Mouse (Mus musculus) spleen, adult 2 months (tissue): ENCODE measurements around the gene 9330182L06Rik. TPM values are rescaled to one million over a fixed set of nuclear protein-coding genes. Genes with fewer than 3 reads are reported as not detected.

Experiments used
- DNase-seq, 2 experiments: peaks; one replicate each; pipeline versions ENCODE4 v3.0.0 to v3.0.0-alpha.2; 2012 to 2021; ENCODE audit warnings: low spot score in 2 of 2, low read depth in 1 of 2
- H3K27ac ChIP-seq: fragments of 200-500 bp; 2 replicates; pipeline ENCODE4 v1.5.1; 2012; ENCODE audit warnings: low read length, inconsistent platforms; ENCODE audit not compliant: insufficient read depth
- H3K27me3 ChIP-seq: fragments of 200-500 bp; 2 replicates; pipeline ENCODE4 v1.6.1; 2012; ENCODE audit warnings: mild to moderate bottlenecking, moderate library complexity, low read length, inconsistent platforms; ENCODE audit not compliant: control insufficient read depth, insufficient read depth
- H3K36me3 ChIP-seq: fragments of 200-500 bp; 2 replicates; pipeline ENCODE4 v1.6.1; 2012; ENCODE audit warnings: mild to moderate bottlenecking, low read length, inconsistent platforms; ENCODE audit not compliant: control insufficient read depth, insufficient read depth
- H3K4me1 ChIP-seq: fragments of 200-500 bp; 2 replicates; pipeline ENCODE4 v1.6.1; 2011; ENCODE audit warnings: inconsistent platforms; ENCODE audit not compliant: control insufficient read depth, insufficient read depth, insufficient read length
- H3K4me3 ChIP-seq: fragments of 200-500 bp; 2 replicates; pipeline ENCODE4 v1.5.1; 2011; ENCODE audit warnings: mild to moderate bottlenecking, inconsistent platforms; ENCODE audit not compliant: insufficient read depth, insufficient read length; ENCODE audit errors: extremely low read depth
- CTCF ChIP-seq: fragments of 200-500 bp; IDR thresholded peaks from 2 replicates; pipeline ENCODE4 v1.5.1; 2011; ENCODE audit warnings: mild to moderate bottlenecking, inconsistent platforms; ENCODE audit not compliant: insufficient read depth, insufficient read length, insufficient replicate concordance; ENCODE audit errors: extremely low read depth
- POLR2A ChIP-seq: fragments of 200-500 bp; IDR thresholded peaks from 2 replicates; pipeline ENCODE4 v1.6.1; 2011; ENCODE audit warnings: low read depth, low read length, inconsistent platforms
- WGBS: fragments of 180-500 bp; shearing (Covaris S2); methylation state at CpG from one replicate; pipeline ENCODE4 v1.1.7; 2018; 5-methylcytosine and 5-hydroxymethylcytosine counted together
- polyA plus RNA-seq: library from polyadenylated mRNA; depleted of rRNA; stranded (reverse); fragments of >200 nt; gene quantifications from 2 replicates; pipeline ENCODE4 v1.2.3, GENCODE M21; 2012

The 9330182L06Rik gene
- polyA plus RNA-seq, 1 experiment = 0.06 TPM

- WGBS = 69% methylated on average over 7 of the region's 7 CpGs
- no peaks in the 10 kb centered on the region for H3K27me3 ChIP-seq
- DNase-seq = no peak
These were observed 96.2 kb downstream of the 9330182L06Rik start for GRCm38 (mm10) chr5:9361982-9362661.

GRCm38 (mm10) chr5:9364937-9365336 is 99.0 kb downstream of the 9330182L06Rik start:
- DNase-seq = no peak
- Histone ChIP-seq H3K27me3 (no peaks in the 10 kb centered on the region), H3K4me1 (no peaks in the 10 kb centered on the region), H3K36me3 (no peaks in the 10 kb centered on the region), H3K4me3 (no peak overlapping the region), H3K27ac (no peak overlapping the region)
- WGBS = 61% methylated on average over 1 of the region's 1 CpGs
- no peak for TF ChIP-seq POLR2A

More at GRCm38 (mm10) chr5:9361982-9362661, 96.2 kb downstream of the 9330182L06Rik start:
- no peaks in the 10 kb centered on the region for H3K36me3 ChIP-seq
- no peak for TF ChIP-seq CTCF
- TF ChIP-seq POLR2A = no peak
- H3K4me1 ChIP-seq = no peaks in the 10 kb centered on the region
- H3K27ac ChIP-seq = no peak overlapping the region
- no peak overlapping the region for H3K4me3 ChIP-seq

DNA sequence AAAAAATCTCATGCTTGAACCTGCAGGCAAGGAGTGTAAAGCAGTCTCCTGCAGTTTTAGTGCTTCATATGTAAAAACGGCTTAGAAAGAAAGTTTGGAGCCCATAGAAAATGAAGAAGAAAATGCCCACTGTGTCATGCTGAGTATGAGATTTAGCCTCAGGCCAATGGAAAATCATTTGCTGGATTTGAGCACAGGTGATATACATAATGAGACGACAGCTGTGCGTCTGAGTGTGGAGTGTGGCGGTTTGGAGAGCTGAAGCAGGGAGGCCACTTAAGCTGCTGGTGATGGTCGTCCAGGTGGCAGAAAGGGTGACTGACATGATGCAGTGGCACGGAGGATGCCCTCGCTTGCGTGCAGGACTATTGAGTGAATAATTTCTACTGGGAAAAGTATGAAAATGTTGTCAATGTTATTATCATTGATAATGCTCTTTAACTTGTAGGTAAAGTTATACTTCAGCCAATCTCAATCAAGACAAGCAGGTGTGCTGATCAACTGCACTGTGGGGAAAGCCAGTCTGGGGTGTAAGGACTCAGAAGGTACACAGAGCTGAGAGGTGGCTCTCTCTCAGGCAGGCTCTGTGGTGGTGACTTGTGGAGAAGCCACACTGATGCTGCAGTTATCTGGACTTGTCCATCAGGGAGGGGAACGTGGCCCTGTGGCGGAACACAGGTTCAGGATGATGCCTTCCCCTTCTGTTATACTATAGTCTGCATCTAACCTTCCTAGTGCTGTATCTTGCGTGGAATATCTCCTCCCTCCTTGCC is 102.2 kb downstream of the 9330182L06Rik start:
- no peaks in the 10 kb centered on the region for H3K4me1 ChIP-seq
- no peak overlapping the region for H3K27ac ChIP-seq
- no peak for DNase-seq
- no peak overlapping the region for H3K4me3 ChIP-seq
- no peaks in the 10 kb centered on the region; the same call in 1 of the 2 replicates for H3K27me3 ChIP-seq
- TF ChIP-seq POLR2A = no peak
- no peak for TF ChIP-seq CTCF
- 77% methylated on average over 11 of the region's 11 CpGs for WGBS
- no peaks in the 10 kb centered on the region for H3K36me3 ChIP-seq

GRCm38 (mm10) chr5:9371127-9371526 is 105.2 kb downstream of the 9330182L06Rik start:
- Histone ChIP-seq H3K27ac (no peak overlapping the region), H3K27me3 (no peaks in the 10 kb centered on the region; the same call in 1 of the 2 replicates), H3K36me3 (no peaks in the 10 kb centered on the region), H3K4me3 (no peak overlapping the region), H3K4me1 (no peaks in the 10 kb centered on the region)
- no peak for TF ChIP-seq CTCF
- no peak for TF ChIP-seq POLR2A
- WGBS = 92% methylated on average over 3 of the region's 3 CpGs
- no peak for DNase-seq

DNA sequence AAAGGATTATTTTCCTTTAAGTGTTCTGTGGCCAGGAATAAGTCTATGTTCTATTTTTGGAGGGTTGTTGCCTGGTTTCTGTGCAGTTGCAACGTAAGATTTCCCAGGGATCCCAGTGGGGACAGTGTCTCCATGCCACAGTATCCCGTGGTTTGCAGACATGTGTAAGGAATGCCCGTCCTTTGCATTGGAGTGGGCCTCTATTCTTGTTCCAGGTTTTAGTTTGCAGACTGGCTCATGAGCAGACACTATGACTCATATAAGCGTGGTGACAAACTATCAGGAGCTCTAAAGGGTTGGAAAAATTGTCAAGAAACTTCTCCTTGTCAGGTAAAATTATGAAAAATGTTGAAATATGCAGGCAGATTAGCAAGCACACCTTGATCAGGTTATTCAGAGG is 107.4 kb downstream of the 9330182L06Rik start:
- no peaks in the 10 kb centered on the region for H3K4me1 ChIP-seq
- WGBS = 85% methylated on average over 4 of the region's 4 CpGs
- no peak for TF ChIP-seq POLR2A
- no peak for TF ChIP-seq CTCF
- no peaks in the 10 kb centered on the region for H3K36me3 ChIP-seq
- H3K4me3 ChIP-seq = no peak overlapping the region
- no peak overlapping the region for H3K27ac ChIP-seq
- DNase-seq = no peak
- H3K27me3 ChIP-seq = no peaks in the 10 kb centered on the region; the same call in 1 of the 2 replicates

- TF ChIP-seq POLR2A (no peak), CTCF (no peak)
- no peak overlapping the region for H3K4me3 ChIP-seq
- WGBS = 83% methylated on average over 7 of the region's 7 CpGs
- no peak overlapping the region for H3K27ac ChIP-seq
- H3K27me3 ChIP-seq = no peaks in the 10 kb centered on the region
- no peak for DNase-seq
- no peaks in the 10 kb centered on the region for H3K36me3 ChIP-seq
- no peaks in the 10 kb centered on the region for H3K4me1 ChIP-seq
These were observed 124.0 kb downstream of the 9330182L06Rik start for GRCm38 (mm10) chr5:9389968-9390367.
